Mouse (Mus musculus) right cerebral cortex, postnatal 14 days (tissue): ENCODE results near the gene Slc6a9.

Experiments
- DNase-seq: peaks from one replicate; pipeline ENCODE4 v3.0.0; 2022

Slc6a9 gene

DNA sequence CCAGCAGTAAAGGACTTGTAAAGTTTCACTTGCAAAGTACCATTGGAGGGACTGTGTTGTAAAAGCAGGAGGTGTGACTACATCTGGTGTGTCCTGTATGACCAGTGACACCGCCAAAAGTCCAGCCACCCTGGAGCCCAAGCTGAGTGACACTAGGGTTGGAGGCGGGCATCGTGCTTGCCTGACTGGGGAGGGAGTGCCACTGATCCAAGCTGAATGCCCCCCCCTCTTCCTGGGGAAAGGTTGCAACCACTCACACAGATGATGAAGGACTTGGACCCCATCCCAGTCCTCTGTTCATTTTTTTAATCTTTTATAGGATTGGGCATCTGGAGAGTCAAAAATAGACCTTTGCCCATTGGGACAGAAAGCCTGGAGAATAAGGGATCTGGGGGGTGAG, 7.3 kb downstream of the Slc6a9 start:
- DNase-seq, result no peak

DNA sequence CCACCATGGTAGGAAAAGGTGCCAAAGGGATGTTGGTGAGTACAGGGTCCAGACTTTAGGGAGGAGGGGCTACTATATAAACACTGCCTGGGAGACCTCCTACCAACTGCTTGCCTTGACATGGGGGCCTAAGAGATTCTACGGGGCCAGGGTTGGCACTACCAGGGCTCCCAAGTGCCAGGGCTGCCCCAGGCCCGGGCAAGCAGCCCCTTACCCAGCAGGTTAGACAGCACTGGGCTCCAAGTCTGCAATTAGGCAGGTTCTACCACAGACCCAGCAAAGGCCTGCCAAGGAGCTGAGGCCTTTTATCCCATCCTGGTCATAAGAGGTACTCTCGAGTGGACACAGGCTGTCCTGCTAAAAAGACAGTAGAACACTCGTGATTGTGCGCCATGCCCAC, 8.8 kb downstream of the Slc6a9 start:
- DNase-seq, result no peak

DNA sequence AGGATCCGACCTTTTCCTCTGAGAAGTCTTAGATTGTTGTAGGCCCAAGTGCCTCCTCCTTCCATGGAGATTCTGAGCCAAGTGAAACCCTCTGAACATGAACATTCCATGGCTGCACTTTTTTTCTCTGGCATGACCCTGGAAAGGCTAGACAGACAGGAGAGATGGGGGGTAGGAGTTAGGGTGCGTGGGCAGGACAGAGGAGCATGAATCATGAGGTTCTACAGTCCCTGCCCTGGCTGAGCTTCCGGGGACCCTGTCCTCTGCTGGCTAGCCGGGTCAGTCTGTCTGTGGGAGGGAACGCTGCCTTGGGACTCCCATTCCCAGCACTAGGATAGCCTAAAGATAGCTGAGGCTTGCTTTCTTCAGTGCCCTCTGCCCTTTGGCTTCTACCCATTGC, 10.2 kb downstream of the Slc6a9 start:
- DNase-seq, result no peak

DNA sequence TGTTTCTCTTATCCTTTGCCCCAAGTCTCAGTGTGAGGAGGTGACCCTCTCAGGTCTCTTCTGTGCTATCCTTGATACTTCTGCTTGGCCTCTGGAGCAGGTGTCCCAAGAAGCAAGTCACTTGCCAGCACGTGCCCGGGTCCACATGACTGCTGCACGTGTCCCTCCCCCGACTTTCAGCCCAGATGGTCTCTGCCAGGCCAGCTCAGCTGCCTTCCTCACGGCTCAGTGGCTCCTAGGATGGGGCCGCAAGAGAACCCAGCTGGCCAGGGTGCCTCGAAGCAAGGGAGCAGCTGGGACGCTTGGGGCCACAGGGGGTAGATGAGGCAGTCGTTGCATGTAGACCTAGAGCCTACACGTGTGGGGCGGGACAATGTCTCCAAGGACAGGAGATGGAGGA, 11.0 kb downstream of the Slc6a9 start:
- DNase-seq, result no peak

DNA sequence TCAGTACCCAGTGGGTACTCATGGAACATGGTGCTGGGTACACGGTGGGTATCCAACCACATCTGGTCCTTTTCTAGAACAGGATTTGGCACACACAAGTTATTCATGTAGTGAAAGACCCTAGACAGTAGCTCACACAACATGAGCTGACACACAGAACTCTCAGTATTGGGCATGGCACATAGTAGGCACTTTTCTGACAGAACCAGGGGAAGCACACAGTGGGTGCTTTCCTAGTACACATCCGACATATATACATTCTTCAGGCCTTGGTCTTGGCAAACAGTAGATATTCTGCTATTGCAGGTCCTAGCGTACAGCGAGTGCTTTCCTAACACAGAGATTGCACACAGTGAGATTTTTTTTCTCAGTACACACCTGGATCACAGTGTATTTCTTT, 12.0 kb downstream of the Slc6a9 start:
- no peak for DNase-seq

DNA sequence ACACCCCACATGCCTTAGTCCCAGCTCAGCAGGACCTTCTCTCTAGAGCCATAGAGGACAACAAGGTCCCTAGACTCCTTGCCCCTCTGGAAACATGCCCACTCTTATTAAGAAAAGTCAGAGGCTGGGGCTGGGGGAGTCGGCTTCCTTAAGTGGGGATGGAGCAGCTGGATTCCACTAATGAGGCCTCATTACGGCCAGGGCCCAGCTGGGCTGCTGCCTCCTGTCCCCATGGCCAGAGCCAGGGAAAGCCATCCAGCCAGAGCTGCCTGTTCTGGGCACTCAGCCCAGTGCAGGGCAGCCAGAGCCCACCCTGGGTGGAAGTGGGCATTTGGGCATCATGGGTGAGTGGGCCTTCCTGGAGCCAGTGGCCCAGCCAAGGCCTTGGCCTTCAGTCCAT, 12.7 kb downstream of the Slc6a9 start:
- DNase-seq, result peak; percentile 31

DNA sequence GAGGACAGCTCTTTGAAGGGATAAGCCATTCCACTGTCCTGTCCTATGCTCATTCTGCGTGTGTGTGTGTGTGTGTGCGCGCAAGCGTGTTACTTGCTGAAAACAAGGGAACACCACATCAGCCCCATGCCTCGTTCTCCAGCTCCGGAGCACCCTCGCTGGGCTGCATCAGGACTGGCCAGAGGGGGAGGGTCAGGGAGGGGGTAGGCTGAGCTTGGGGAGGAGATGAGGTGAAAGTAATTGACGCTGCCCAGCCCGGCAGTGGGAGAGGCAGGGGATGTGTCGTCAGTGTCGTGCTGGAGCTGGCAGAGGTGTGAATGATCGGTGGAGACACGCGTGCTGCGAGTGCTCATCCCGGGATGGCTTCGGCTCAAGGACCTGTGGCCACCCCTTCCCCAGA, 14.8 kb downstream of the Slc6a9 start:
- DNase-seq, result no peak

DNA sequence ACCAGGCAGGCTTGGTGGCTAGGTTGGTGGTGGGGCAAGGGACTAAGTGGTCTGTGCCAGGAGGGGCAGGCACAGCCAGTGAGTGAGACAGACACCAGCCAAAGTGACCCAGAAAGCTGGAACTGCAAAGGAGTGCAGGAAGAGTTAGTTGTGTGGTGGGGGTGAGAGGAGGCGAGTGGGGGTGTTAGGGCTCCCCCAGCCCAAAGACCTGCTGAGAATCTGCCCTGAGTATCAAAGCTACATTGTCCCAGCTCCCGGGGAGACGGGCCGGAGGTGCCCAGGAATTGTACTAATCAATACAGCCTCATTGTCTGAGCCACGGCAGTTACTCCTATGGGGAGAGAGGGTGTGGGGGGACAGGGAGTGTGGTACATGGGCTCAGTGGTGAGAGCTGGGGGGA, 15.2 kb downstream of the Slc6a9 start:
- DNase-seq, result no peak

DNA sequence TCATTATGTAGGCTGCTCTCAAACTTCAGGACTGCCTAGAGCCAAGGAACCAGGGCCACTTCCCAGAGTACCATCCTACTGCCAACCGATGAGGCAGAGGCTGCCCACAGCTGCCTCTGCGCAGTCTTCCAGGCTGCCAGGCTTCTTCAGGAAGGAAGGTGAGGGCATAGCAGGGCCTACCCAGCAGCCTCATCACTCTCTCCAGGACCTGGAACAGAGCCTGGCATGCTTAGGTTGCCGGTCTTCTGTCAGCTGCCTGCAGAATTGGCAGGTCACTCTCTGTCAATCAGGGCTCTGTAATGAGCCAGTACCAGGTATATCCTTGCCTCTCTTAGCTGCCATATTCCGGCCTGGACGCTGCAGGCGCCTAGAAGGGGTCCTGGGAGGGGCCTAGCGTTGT, 15.9 kb downstream of the Slc6a9 start:
- no peak for DNase-seq

DNA sequence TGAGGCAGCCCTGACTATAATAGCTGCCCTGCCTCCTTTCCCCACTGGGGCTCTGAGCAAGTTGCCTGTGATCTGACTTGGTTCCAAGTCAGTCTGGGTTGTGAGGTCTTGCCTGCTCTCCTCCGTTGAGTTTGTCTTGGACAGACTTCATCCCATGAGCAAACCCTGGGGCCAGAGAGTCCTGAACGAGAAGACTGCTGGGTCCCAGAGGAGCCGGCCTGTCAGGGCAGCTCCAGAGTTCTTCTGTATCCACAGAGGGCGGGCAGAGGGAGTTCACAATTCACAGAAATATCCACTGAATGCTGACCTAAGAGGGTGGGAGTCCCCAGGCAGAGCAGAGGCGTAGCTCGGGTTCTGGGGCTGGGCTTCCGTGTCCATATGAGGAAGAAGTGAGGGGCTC, 16.6 kb downstream of the Slc6a9 start:
- DNase-seq, result no peak

DNA sequence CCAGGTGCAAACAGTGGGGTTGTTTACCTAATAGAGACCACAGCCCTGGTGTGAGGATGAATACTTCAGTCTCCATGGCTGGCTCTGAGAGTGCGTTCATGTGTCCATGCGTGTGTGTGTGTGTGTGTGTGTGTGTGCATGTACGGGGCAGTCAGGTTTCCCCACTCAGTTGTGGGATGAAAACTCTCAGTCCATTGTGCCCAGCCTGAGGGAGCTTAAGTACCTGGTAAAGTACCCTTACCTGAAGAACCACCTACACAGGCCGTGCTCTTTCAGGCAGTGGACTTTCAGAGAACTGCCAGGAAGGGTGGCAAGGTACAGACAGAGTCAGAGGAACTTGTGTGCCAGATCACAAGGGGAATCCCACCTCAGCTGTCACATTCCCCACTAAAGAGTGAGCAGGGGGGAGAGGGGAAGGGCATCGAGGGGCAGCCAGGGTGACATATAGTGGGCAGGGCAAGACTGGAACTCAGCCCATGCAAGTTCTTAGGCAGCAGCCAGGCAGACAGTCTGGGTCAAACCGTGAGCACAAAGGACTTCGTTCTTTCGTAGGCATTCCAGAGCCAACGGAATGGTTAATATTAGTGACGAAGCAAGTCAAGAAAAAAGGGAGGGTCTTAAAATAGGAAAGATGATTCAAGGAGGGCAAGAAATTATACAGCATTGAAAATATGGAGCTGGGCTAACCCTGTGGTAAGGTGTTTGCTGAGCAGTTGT, 18.0 kb downstream of the Slc6a9 start:
- no peak for DNase-seq

DNA sequence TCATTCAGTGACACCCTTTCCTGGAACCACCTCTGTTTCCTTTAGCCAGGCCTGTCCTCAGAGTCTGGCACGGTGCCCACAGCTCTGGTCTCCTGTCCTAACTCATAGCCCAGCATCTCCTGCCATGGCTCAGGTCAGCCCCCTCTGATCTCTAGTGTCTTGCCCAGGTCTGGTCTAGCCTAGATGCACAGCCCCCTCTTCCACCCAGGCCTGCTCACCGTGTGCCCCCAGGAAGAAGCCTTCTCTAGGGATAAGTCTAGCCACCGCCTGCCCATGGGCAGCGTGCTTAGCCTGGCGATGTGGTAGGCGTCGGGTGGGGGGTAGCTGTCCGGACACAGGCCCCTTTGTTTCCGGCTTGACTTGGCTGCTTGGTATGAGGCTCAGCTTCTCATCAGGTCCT, 20.8 kb downstream of the Slc6a9 start:
- DNase-seq, result peak; percentile 60

DNA sequence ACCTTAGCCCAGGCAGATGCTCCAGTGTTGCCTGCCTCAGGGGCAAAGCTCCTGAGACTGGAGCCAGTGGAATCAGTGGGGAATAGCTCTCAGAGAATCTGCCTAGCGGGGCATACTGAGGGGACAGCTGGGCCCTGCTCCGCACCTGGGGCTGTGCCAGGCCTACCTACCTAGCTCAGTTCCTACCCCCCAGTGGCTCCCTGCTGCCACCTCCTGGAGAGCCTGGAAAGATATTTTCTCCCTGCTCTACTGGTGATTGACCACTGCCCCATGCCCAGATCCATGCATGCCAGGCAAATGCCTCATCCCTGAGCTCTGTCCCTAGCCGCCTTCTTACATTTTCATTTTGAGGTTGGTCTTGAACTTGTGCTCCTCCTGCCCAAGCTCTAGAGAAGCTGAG, 24.5 kb downstream of the Slc6a9 start:
- peak; percentile 71 for DNase-seq

DNA sequence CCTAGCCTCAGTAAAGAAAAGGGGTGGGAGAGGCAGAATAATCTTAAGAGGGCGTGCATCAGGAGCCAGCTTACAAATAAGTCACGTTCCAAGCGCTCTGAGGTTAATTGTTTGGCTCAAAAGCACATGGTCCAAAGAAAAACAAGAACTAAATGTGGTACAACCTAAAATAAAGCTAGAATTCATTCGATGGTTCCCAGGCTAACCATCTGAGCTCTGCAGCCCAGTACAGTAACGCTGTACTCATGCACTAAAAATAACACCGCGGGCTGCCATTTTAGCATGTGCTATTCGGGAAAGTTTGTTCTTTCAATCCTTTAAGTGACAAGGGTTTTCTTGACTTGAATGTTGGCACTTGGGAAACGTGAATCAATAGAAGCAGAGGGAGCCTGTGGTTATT, 26.3 kb downstream of the Slc6a9 start:
- DNase-seq, result no peak

DNA sequence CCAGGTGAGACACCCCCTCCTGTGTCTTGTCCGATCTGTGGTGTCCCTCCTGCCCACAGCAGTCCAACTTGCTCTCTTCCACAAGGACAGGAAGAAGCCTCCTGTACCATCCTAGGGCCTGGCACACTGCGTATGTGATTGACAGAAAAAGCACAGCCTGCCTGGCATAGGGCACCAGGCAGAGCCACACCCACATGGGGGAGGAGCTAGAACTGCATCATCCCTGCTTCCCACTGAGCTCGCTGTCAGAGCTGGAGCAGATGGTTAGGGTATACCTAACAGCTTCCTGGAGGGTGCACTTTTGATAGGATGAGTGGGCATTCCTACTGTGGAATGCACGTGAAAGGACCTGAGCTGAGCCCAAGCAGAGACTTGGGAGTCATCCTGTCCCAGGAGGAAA, 28.5 kb downstream of the Slc6a9 start:
- DNase-seq, result peak; percentile 64

DNA sequence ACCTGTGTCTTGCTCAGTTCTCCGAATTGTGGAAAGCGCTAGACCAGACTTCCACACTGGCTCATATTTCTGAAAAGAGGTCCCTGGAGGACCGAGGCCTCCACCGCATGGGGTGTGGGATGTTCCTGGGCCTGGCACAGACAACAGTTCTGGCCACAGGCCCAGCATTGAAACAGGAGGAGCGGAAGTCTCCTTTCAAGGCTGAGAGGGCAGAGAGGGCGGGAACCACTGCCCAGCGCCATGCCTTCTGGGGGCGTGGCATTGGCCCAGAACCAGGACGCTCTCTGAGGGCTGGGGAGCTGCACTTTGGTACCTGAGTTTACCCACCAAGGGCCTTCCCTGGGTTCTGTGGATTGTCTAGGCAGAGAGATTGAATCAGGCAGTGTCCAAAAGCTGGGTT, 31.8 kb downstream of the Slc6a9 start:
- DNase-seq, result no peak

DNA sequence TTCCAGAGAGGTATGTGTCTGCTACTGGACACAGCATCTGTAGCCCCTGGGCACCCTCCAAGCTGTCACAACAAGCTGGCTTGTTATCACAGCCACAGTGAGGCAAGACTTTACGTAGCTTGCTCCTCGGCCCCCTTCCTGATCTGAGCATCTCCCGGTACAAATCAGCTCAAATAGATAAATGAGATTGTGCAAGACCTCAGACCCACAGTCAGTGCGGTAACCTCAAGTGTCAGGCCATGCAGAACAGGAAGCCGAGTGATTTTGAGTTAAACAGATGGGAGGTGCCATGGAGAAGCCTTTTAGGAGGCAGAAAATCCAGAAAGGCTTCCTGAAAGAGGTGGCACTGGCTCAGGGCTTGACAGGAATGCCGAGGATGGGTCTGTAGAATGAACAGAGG, 32.7 kb downstream of the Slc6a9 start:
- DNase-seq, result no peak

DNA sequence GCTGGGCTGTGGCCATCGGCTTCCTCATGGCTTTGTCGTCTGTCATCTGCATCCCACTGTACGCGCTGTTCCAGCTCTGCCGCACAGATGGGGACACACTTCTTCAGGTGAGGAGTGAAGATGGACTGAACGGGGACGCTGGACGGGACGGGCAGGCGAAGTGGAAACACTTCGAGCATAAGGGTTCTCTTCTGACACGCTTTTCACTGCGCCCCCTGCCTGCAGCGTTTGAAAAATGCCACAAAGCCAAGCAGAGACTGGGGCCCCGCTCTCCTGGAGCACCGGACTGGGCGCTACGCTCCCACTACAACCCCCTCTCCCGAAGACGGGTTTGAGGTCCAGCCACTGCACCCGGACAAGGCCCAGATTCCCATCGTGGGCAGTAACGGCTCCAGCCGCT, 33.5 kb downstream of the Slc6a9 start:
- DNase-seq, result peak; percentile 65

DNA sequence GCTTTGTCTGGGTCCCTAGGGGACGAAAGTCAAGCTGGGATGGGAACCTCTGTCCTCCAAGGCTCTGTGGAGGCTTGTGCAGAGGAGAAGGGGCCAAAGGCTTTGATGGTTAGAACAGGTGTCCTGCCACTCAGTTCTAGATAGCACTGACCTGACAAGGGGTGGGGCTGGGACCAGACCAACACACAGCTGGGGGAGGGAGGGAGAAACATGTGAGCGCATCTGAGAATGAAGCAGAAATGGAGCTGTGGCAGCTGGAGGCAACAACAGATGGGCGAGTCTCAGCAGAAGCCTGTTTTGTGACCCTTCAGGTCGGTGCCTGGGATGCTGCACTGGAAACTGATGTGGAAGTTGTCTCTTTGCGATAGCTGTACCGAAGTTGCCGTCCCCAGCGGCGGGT, 35.0 kb downstream of the Slc6a9 start:
- DNase-seq, result no peak

DNA sequence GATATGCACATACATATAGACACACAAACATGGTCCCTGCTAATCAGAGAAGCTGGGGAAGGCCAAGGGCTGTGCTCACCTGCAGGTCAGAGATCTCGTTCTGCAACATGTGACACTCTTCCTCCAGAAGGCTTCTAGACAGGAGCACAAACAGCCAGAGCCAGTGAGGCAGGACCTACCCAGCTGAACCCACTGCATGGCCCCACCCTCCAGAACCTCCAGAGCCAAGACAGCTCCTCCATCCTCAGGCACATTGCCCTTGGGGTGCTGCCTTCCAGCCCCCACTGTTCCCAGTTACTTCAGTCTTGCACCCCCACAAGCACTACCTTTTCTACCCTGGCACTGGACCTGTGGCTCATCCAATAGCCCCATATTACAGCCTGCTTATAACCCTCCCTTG, 36.1 kb downstream of the Slc6a9 start:
- no peak for DNase-seq

DNA sequence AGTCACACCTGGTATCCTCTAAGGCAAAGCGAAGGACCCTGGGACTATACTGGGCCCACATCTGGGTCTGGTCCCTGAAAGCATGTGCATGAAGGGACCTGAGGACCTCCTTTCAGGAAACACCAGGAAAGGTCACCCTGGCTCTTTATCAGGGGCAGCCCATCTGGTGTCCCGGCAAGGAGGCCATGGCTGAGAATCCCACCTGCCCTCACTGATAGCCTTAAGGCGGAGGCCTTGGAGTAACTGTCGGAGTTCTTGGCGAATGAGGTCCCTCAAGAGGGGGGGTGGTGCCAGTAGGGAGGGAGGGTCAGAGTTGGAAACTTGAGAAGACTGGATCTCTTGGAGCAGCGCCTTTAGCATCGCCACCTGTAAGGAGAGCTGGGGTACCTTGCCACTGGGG, 37.5 kb downstream of the Slc6a9 start:
- no peak for DNase-seq

DNA sequence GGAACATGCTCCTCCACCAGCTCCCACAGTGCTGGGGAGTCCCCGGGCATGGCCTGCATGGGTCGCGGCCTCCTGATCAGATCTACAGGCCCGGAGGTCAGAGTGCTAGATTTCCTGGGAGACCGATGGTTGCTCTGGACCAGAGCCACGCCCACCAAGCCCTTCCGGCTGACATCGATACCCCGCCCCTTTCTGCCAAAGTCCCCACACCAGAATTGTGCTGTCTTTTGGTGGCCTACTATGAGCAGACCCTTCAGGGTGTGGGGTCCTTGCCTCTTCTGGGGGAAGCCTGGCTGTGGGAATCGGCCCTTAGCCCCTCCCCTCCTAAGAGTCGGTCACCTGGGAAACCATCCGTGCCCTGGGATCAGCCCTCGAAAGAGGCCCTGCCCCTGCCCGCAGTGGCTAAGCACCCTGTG, 38.2 kb downstream of the Slc6a9 start, which contains the start of gene Ccdc24:
TSS of gene Ccdc24 (minus strand) at position 87 of the 416 bp plus-strand sequence.
- DNase-seq, result no peak

DNA sequence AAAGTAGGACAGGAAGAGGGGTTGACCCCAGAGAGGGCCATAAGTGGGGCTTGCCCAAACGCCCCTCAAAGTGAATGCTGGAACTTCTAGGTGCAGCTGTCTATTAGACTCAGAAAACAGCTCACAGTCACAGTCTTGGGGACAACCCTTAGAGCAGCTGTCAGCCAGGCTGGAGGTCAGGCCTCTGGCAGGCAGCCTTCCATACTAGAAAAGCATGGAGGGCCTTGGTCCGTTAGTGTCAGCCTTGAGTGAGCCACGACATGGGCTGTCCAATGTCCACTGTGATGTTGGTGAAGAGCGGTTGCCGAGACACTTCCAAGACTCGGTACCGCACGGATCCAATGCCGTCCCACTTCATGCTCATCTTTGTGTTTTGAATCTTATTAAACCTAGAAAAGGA, 39.3 kb downstream of the Slc6a9 start:
- no peak for DNase-seq

DNA sequence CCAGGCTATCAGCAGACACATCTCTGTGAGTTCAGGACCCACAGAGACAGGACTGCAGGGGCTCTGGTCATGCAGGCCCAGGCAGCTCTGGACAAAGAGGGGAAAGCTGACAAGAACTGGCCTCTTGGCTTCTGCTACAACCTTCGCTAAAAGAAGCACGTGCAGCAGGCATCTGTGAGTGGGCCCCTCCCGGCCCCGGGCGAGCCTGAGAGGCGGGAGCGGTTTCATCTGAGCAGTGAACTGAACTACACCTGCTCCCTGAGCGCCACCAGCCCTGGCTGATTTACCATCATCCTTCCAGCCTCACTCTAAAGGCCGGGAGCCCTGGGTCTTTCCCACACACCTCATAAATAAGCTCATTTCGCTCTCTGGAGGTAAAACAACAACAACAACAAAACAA, 44.0 kb downstream of the Slc6a9 start:
- DNase-seq, result no peak

DNA sequence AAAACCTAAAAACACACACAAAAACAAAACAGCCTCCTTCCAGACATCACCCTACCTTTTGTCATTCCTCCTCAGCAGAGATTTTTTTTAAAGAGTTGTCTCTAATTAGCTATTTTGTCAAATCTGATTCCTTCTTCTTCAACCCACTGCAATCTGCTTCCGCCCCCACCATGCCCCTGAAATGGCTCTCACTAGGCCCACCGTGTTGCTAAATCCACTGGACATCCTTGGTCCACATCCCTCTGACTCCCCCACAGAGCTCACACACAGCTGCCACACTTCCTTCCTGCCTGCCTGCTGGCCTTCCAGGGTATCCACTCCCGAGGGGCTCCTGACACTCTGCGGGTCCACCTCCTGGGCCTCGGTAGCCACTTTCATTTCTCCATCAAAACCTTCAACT, 44.4 kb downstream of the Slc6a9 start:
- DNase-seq, result no peak
